Mouse (Mus musculus) stomach, embryonic 15.5 days (tissue): ENCODE measurements around the gene Capn15. TPM values are rescaled to one million over a fixed set of nuclear protein-coding genes. Genes with fewer than 3 reads are reported as not detected.

ENCODE experiments used
- ATAC-seq: fragments of 200-750 bp; cut with Nextera tagmentation; 2 replicates; pipeline ENCODE4 v1.8.0; 2017; ENCODE audit warnings: low read depth, moderate number of reproducible peaks, moderate TSS enrichment; ENCODE audit not compliant: insufficient read depth, low FRiP score
- H3K27ac ChIP-seq: fragments of 300-500 bp; sonication (generic); 2 replicates; pipeline ENCODE4 v1.5.1; 2015; ENCODE audit warnings: mild to moderate bottlenecking, inconsistent platforms
- H3K27me3 ChIP-seq: fragments of 300-500 bp; sonication (generic); replicated peaks from 2 replicates; pipeline ENCODE4 v1.6.1; 2015; ENCODE audit warnings: inconsistent platforms
- H3K36me3 ChIP-seq: fragments of 300-500 bp; sonication (generic); 2 replicates; pipeline ENCODE4 v1.6.1; 2015; ENCODE audit warnings: inconsistent platforms
- H3K4me1 ChIP-seq: fragments of 300-500 bp; sonication (generic); 2 replicates; pipeline ENCODE4 v1.6.1; 2015; ENCODE audit warnings: inconsistent platforms
- H3K4me2 ChIP-seq: fragments of 300-500 bp; sonication (generic); 2 replicates; pipeline ENCODE4 v1.6.1; 2015; ENCODE audit warnings: mild to moderate bottlenecking, inconsistent platforms
- H3K4me3 ChIP-seq: fragments of 300-500 bp; sonication (generic); replicated peaks from 2 replicates; pipeline ENCODE4 v1.5.1; 2015; ENCODE audit warnings: inconsistent platforms
- H3K9ac ChIP-seq: fragments of 300-500 bp; sonication (generic); 2 replicates; pipeline ENCODE4 v1.6.1; 2015; ENCODE audit warnings: inconsistent platforms
- H3K9me3 ChIP-seq: fragments of 300-500 bp; sonication (generic); 2 replicates; pipeline ENCODE4 v1.6.1; 2016; ENCODE audit warnings: inconsistent platforms
- WGBS: fragments of 180-500 bp; shearing (Covaris S2); methylation state at CpG from one replicate; pipeline ENCODE4 v1.1.7; 2015; 5-methylcytosine and 5-hydroxymethylcytosine counted together
- polyA plus RNA-seq: library from polyadenylated mRNA; unstranded; fragments of >200 nt; fragmentation: Nextera tagmentation; extraction: Ambion mirVana; gene quantifications from 2 replicates; pipeline ENCODE4 v1.2.1, GENCODE M21; 2015

Capn15 gene
- polyA plus RNA-seq, 1 experiment from 2014 or later: 20.4 TPM

DNA sequence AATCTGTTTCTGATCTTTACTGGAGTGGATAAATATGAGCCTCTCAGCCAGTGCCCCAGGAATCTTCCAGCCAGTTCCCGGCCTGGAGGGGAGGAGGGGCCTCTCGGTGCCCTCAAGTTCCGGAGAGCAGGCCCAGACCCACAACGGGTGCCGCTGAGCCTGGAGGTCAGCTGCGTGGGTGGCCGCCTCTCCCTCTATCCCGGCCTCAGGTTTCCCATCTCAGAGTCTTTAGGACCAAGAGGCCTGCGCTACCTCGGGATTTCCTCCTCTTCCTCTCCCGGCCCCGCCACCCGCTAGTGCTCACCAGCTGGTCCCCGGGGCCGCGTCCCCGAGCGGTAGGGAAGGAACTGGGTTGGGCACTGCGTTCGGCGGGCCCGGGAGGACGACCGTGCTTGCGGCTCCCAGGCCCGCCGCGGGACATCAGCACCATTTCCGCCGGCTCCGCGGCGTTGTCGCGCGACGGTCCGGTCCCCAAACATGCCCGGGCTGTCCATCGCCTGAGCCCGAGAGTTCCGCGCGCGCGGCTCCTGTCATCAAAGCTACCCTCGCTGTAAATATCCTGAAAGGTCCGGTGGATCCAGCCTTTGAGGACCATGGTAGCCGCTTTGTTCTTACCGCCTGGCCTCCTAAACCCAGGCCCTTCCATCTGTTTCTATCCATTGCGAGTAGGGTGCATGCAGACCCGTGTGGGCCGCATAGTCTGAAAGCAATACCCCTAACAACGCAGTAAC is 43.9 kb downstream of the Capn15 start:
- 2% methylated on average over 52 of the region's 54 CpGs for WGBS
- ATAC-seq: peak; percentile 29; the same call in 1 of the 2 replicates

DNA sequence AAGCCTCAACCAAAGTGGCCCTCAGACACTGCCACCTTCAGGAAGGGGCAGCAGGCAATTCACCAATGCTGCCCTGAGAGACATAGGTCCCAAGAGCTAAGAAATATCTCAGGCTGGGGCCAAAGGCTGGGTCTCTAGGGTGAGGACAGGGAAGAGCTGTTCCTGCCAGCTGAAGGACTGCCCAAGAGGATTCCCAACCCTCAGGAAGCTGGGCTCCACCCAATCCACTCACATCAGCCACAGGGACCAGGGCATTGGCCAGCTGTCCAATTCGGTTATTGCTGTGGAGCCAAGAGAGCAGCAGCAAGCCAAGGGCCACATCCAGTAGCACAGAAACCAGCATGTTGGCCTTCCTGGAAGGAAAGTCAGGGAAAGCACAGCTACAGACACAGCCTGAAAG is 51.1 kb downstream of the Capn15 start:
- ATAC-seq: no peak
- H3K4me3 ChIP-seq: no peak overlapping the region
- H3K4me2 ChIP-seq: no peak overlapping the region
- H3K27ac ChIP-seq: no peak overlapping the region
- 88% methylated on average over 1 of the region's 1 CpGs for WGBS
- no peaks in the 10 kb centered on the region for H3K9me3 ChIP-seq
- H3K36me3 ChIP-seq: peaks cover 61% of the 10 kb centered on the region
- no peaks in the 10 kb centered on the region for H3K4me1 ChIP-seq
- H3K9ac ChIP-seq: no peak overlapping the region
- no peaks in the 10 kb centered on the region for H3K27me3 ChIP-seq

More for the DNA sequence above, 43.9 kb downstream of the Capn15 start:
- H3K4me3 ChIP-seq: peak overlapping the region; percentile 69
- H3K4me1 ChIP-seq: peaks cover 14% of the 10 kb centered on the region
- H3K9me3 ChIP-seq: no peaks in the 10 kb centered on the region
- H3K36me3 ChIP-seq: peaks cover 10% of the 10 kb centered on the region
- H3K27me3 ChIP-seq: no peaks in the 10 kb centered on the region
- peak overlapping the region; percentile 78 for H3K27ac ChIP-seq
- H3K9ac ChIP-seq: peak overlapping the region; percentile 69
- H3K4me2 ChIP-seq: peak overlapping the region; percentile 65

DNA sequence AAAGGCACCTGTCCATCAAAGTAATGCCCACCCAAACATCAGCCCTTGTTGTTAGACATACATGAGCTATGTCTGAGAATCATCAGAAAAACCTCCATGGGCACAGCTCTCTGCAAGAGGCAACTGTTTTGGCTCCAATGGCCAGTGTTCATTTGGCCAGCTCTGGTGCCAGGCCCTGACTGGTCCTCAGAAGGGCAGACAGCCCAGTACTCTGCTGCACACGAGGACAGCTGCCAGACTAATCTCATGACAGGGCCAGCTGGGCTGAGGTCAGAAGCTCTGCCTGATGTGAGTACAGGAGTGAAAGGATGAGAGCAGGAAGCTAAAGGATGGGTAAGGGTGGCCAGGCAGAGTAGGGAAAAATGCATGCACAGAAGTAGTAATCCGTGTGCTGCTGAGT is 60.2 kb downstream of the Capn15 start:
- peaks cover 5% of the 10 kb centered on the region; the same call in 1 of the 2 replicates for H3K4me1 ChIP-seq
- no peaks in the 10 kb centered on the region for H3K27me3 ChIP-seq
- no peak overlapping the region for H3K4me2 ChIP-seq
- ATAC-seq: no peak
- H3K27ac ChIP-seq: no peak overlapping the region
- H3K36me3 ChIP-seq: peaks cover 29% of the 10 kb centered on the region
- no peak overlapping the region for H3K9ac ChIP-seq
- WGBS: 61% methylated on average over 2 of the region's 2 CpGs
- no peak overlapping the region for H3K4me3 ChIP-seq
- H3K9me3 ChIP-seq: no peaks in the 10 kb centered on the region

DNA sequence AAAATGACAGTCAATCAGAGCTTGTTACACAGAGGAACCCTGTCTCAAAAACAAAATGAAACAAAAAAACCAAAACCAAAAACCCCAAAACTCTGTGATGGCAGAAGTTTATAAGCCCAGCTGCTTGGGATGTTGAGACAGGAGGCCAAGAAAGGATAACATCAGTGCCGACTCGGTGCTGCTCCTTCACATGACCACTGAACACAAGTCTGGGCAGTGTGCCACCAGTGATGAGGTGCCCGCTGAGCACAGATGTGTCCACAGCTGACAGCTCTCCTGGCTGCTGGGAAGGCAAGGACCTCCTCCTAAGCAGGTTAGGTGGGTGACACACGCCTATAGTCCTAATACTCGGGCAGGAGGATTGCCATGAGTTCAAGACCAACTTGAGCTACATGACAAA is 63.5 kb downstream of the Capn15 start:
- WGBS: 79% methylated on average over 5 of the region's 5 CpGs
- Histone ChIP-seq H3K4me1 (peaks cover 19% of the 10 kb centered on the region), H3K36me3 (peaks cover 7% of the 10 kb centered on the region), H3K4me3 (no peak overlapping the region), H3K9ac (no peak overlapping the region), H3K27me3 (no peaks in the 10 kb centered on the region), H3K27ac (no peak overlapping the region), H3K4me2 (no peak overlapping the region), H3K9me3 (no peaks in the 10 kb centered on the region)
- ATAC-seq: no peak

DNA sequence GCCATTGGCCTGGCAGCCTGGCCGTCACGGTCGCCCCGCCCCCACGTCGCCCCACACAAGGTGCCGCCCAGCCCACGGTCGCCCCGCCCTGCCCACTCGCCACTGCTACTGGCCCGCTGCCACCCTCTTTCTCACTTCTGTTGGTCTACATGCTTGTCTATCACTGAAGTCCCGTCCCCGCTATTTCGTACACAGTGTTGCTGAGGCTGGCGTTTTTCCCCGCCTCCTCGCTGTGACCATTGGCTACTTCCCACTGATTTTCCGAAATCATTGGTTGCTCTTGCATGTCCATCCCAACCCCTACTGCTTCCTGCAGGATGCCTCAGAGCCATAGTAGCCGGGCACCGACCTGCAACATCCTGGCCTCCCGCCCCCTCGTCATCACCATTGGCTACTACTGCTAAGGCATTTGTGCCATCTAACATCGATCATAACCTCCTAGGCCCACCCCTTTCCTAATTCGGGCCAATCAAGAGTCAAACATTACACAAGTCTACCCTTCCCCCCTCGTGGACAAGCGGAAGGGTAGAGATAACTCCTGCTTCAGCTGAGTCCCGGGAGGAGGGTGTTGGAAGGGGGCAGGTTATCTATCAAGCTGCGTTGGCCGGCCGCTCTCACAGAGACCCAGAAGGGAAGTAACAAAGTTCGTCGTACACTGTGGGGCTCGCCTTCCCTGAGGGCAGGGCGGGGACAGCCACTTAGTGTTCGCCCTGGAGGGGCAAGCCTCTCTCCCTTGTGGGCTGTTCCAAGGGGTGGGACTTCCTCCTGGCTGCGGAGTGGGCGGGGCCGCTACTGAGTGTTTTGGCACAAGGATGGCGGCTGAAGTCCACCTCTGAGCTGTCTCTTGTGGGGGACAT is 65.6 kb downstream of the Capn15 start:
- WGBS: under 1% methylated on average over 35 of the region's 40 CpGs
- Histone ChIP-seq H3K4me1 (peaks cover 19% of the 10 kb centered on the region), H3K4me3 (peak overlapping the region; percentile 92), H3K27me3 (no peaks in the 10 kb centered on the region), H3K9ac (peak overlapping the region; percentile 74; the same call in 1 of the 2 replicates), H3K36me3 (no peaks in the 10 kb centered on the region), H3K9me3 (no peaks in the 10 kb centered on the region), H3K4me2 (peak overlapping the region; percentile 83), H3K27ac (peak overlapping the region; percentile 98)
- peak; percentile 96 for ATAC-seq

DNA sequence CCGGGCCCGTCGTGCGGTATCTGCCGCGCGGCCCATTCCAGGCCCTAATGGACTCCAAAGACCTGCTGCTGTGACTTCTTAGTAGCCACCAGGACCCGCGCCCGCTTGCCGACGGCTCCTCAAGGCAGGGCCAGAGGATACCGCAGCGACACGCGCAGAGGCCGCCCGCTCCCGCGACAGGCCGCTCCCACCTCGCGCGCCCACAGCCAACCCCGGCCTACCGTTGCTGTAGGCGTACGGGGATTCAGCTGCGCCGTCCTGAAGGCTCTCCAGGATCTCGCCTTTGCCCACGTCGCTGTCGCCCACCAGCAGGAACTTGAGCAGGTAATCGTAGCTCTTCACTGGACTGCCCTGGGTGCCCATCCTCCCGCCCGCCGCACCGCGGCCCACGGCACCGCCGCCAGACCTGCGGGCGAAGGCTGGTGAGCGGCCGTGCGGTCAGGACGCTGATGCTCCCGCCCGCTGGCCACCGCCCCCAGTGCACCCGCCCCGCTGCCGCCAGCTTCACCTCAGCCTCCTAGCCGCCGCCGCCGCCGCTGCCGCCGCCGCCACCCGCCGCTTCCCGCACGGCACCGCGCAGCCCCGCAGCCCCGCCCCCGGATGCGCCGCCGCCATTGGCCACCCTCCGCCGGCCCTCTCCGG is 66.3 kb downstream of the Capn15 start, which contains the start of gene Rab40c:
Gene Rab40c (minus strand): TSS at position 584 of the 642 bp plus-strand sequence.
- peak within 1 kb of the TSS; percentile 83 for H3K4me2 ChIP-seq
- no peak for ATAC-seq

DNA sequence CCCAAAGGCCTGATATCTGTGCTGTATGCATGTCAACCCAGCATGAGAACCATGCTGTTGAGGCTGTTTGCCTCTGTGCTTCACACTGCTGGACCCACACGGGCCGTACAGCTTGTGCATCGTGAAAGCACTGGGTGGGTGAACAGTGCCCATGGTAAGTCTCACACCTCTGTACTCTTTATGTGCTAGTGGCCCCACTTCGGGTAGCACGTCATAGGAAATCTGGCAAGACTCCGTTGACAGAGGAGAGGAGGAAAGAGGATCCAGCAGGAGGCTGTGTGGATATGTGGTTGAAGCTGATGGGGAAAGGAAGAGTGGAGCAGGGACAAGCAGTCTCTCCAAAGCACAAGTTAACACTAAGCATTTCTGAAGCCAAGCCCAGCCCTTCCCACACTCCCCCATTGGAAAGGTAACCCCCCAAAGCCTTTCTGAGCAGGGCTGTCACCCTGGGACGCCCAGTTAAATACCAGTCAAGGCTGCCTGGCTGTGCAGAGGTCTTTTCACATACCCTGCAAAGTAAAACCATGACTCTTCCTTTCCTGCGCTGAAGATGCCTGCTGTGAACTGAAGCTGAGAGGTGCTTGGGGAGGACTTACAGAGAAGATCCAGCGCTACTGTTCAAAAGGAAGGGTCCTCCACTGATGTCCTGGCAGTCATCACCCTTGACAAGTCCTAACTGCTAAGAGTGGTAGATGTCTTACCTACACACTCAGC is 67.4 kb downstream of the Capn15 start:
- H3K4me2 ChIP-seq: peak overlapping the region; percentile 79
- ATAC-seq: no peak
- H3K4me1 ChIP-seq: peaks cover 23% of the 10 kb centered on the region
- 74% methylated on average over 9 of the region's 9 CpGs for WGBS
- no peaks in the 10 kb centered on the region for H3K36me3 ChIP-seq
- no peaks in the 10 kb centered on the region for H3K27me3 ChIP-seq
- peak overlapping the region; percentile 88; the same call in 1 of the 2 replicates for H3K9ac ChIP-seq
- H3K4me3 ChIP-seq: peak overlapping the region; percentile 92
- peak overlapping the region; percentile 82; the same call in 1 of the 2 replicates for H3K27ac ChIP-seq
- no peaks in the 10 kb centered on the region for H3K9me3 ChIP-seq

More for the DNA sequence above, 66.3 kb downstream of the Capn15 start, which contains the start of gene Rab40c:
- Histone ChIP-seq H3K27ac (peak within 1 kb of the TSS; percentile 98), H3K36me3 (no peaks in the 10 kb centered on the region), H3K4me1 (peaks cover 19% of the 10 kb centered on the region), H3K9ac (peak within 1 kb of the TSS; percentile 88), H3K27me3 (no peaks in the 10 kb centered on the region), H3K9me3 (no peaks in the 10 kb centered on the region), H3K4me3 (peak within 1 kb of the TSS; percentile 92)
- WGBS: under 1% methylated on average over 55 of the region's 78 CpGs

DNA sequence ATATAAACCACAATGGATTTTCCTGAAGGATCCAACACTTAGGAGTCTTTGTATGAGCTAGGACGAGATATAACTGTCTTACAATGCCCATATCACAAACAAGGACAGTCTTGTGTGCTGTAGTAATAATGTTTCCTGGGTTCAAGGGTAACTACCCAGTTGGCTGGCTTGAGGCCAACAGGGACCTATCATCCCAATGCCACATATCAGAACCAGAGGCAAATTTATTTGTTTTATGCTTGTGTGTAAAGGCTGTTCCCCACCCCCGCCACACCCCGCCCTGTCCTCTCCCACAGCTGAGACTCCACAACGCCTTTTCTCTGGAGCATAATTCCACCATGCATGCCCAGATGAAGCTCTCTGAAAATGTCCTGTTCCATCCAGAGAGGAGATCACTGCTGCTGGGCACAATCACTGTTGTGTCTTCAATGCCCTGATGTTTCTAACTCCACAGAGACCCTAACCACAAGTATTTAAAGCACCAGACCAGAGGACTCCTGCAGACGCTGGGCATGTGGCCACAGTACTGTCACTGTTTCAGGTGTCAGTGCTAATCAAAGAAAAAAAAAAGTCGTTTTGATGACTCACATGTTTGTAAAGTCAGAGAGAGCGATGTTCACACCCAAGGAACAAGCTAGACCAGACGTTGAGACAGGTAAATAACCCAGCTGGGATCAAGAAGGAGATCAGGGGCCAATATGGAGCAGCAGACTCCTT is 68.5 kb downstream of the Capn15 start:
- peaks cover 23% of the 10 kb centered on the region for H3K4me1 ChIP-seq
- H3K4me2 ChIP-seq: no peak overlapping the region; the same call in 1 of the 2 replicates
- 0 out of 2 replicates have a peak, but pooled peaks cover 1% of the 10 kb centered on the region for H3K36me3 ChIP-seq
- peak overlapping the region; percentile 59 for H3K27ac ChIP-seq
- no peaks in the 10 kb centered on the region for H3K27me3 ChIP-seq
- no peak for ATAC-seq
- H3K9ac ChIP-seq: no peak overlapping the region
- 66% methylated on average over 8 of the region's 8 CpGs for WGBS
- H3K9me3 ChIP-seq: no peaks in the 10 kb centered on the region
- no peak overlapping the region for H3K4me3 ChIP-seq

DNA sequence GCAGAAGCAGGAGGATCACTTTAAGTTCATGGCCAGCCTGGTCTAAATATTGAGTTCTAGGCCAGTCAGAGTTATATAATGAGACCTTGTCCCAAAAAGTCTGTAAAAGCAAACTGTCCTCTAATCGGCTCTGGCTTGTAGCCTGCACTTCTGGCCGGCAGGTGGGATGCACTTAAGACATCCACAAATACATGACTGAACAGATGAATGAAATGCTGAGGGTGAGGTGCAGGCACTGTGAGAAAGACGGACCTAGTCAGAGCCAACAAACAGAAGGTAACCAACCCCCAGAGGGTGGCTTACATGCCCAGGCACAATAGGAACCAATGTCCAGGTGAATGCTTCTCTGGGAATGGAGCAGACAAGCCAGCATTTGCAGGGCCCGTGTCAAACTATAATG is 71.3 kb downstream of the Capn15 start:
- no peaks in the 10 kb centered on the region for H3K27me3 ChIP-seq
- peaks cover 18% of the 10 kb centered on the region for H3K4me1 ChIP-seq
- no peak overlapping the region for H3K27ac ChIP-seq
- no peak overlapping the region for H3K4me2 ChIP-seq
- no peak overlapping the region for H3K9ac ChIP-seq
- H3K9me3 ChIP-seq: no peaks in the 10 kb centered on the region
- WGBS: 74% methylated on average over 4 of the region's 4 CpGs
- no peak overlapping the region for H3K4me3 ChIP-seq
- no peak for ATAC-seq
- 0 out of 2 replicates have a peak, but pooled peaks cover 6% of the 10 kb centered on the region for H3K36me3 ChIP-seq

DNA sequence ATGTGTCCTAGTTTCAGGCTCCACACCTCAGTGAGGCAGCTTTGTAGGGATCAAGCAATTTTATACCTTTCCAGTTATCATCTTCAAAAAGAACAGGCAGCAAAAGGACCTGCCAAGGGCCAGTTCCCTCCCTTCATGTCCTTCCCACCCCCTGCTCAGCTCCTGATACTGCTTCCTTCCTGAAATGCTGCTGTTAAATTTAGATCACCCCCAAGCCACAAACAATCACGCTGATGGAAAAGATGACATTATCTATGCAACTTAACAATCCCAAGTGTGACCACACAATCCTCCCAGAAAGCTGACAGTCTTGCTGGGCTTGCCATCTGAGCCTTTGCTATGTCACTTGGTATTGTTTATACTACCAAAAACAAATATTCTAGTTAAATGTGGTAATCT is 71.7 kb downstream of the Capn15 start:
- Histone ChIP-seq H3K27ac (no peak overlapping the region), H3K4me3 (no peak overlapping the region), H3K36me3 (0 out of 2 replicates have a peak, but pooled peaks cover 6% of the 10 kb centered on the region), H3K4me1 (peaks cover 18% of the 10 kb centered on the region), H3K9ac (no peak overlapping the region), H3K27me3 (no peaks in the 10 kb centered on the region), H3K4me2 (no peak overlapping the region), H3K9me3 (no peaks in the 10 kb centered on the region)
- 65% methylated on average over 1 of the region's 1 CpGs for WGBS
- no peak for ATAC-seq
